Mouse (Mus musculus) liver, adult 2 months (tissue): ENCODE results near the gene Aaas.

Experiments
- CTCF ChIP-seq: fragments of 200-500 bp; IDR thresholded peaks from 2 replicates; pipeline ENCODE4 v1.5.1; 2011; ENCODE audit warnings: low read depth, low read length, control low read depth
- POLR2A ChIP-seq: fragments of 200-500 bp; IDR thresholded peaks from 2 replicates; pipeline ENCODE4 v1.6.1; 2011; ENCODE audit warnings: low read length, control low read depth; ENCODE audit not compliant: insufficient read depth; ENCODE audit errors: extremely low read depth

DNA sequence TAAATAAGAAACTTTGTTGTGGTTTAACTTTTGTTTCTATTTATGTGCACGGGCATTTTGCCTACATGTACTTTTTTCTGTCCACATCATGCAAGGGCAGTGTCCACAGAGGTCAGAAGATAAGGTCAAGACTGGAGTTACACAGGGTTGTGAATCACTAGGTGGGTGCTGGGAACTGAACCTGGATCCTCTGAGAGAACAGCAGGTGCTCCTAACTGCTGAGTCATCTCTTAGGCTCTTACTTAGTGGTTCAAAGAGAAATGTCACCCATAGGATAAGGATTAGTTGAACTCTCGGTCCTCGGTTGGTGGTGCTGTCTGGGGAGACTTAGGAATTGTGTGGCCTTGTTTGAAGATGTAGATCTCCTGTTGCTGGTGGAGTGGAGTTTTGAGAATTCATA, 38.4 kb upstream of the Aaas start:
- TF ChIP-seq CTCF = no peak
- no peak for TF ChIP-seq POLR2A
